In the genomic region with DNA sequence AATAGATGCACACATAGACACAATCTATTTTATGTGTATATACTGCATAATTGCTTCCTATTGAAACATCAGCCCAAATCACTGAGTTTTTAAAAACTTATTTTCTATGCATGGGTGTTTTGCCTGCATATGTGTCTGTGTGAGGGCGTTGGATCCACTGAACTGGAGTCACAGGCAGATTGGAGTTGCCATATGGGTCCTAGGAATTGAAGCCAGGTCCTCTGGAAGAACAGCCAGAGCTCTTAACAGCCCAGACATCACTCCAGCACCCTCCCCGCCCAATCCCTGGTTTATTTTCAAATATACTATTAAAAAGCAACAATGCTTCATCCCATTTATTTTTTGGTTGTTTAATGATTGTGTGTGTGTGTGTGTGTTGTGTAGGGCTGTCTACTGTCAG, we compare ENCODE assay signal across 26 mouse cellular contexts.
DNase-seq lines count a peak whose midpoint lies in the region; ATAC-seq and TF ChIP-seq lines count a peak whose summit lies in the region.
"Had no signal": no experiment of that assay in that cellular context is flagged by ENCODE, and none has a peak within 500 bp of the region (broad histone marks: within the 10 kb centered on the region; RNA-seq: fewer than 3 reads in every experiment).

No protein-coding gene starts in this region.

- no peak overlapping the region for H3K4me2 ChIP-seq in forebrain, embryonic 15.5 days (replicated peaks)
- no peak overlapping the region for H3K4me2 ChIP-seq in forebrain, embryonic 14.5 days (ENCODE audit: low read length)
- no peak overlapping the region for H3K4me2 ChIP-seq in liver, embryonic 11.5 days
- H3K4me2 ChIP-seq: intestine, embryonic 15.5 days; liver, embryonic 15.5 days; lung, embryonic 15.5 days; midbrain, embryonic 13.5 days had no signal

- no peak for TF ChIP-seq POLR2A in brain, embryonic 14.5 days (IDR thresholded peaks at IDR 0.05; ENCODE audit: borderline replicate concordance, extremely low read depth, insufficient read depth, insufficient read length, poor library complexity, severe bottlenecking)

- H3K9me3 ChIP-seq in forebrain, embryonic 15.5 days: no peaks in the 10 kb centered on the region
- H3K9me3 ChIP-seq in forebrain, embryonic 14.5 days (replicated peaks; ENCODE audit: control insufficient read depth, low read length): no peaks in the 10 kb centered on the region
- no peaks in the 10 kb centered on the region for H3K9me3 ChIP-seq in liver, embryonic 11.5 days (ENCODE audit: control insufficient read depth, low read length)
- H3K9me3 ChIP-seq: G1E; heart, embryonic 10.5 days; hindbrain, embryonic 10.5 days; intestine, embryonic 15.5 days; liver, embryonic 15.5 days; lung, embryonic 15.5 days; midbrain, embryonic 13.5 days had no signal

- peaks cover 8% of the 10 kb centered on the region; the same call in 1 of the 2 replicates for H3K36me3 ChIP-seq in forebrain, embryonic 15.5 days
- H3K36me3 ChIP-seq in forebrain, embryonic 14.5 days (ENCODE audit: control insufficient read depth, insufficient read depth, low read length): no peaks in the 10 kb centered on the region
- H3K36me3 ChIP-seq in liver, embryonic 11.5 days (ENCODE audit: control insufficient read depth, insufficient read depth, low read length): no peaks in the 10 kb centered on the region; the same call in 1 of the 2 replicates
- H3K36me3 ChIP-seq: intestine, embryonic 15.5 days; lung, embryonic 15.5 days had no signal

- TF ChIP-seq CTCF in brain, embryonic 14.5 days (IDR thresholded peaks at IDR 0.05; ENCODE audit: borderline replicate concordance, extremely low read depth, insufficient read depth, insufficient read length): no peak

- no peak overlapping the region for H3K4me3 ChIP-seq in forebrain, embryonic 15.5 days
- H3K4me3 ChIP-seq in forebrain, embryonic 14.5 days (ENCODE audit: low read depth, low read length): no peak overlapping the region
- H3K4me3 ChIP-seq in liver, embryonic 11.5 days (ENCODE audit: low read depth, low read length): no peak overlapping the region
- H3K4me3 ChIP-seq: heart, embryonic 10.5 days; hindbrain, embryonic 10.5 days; intestine, embryonic 15.5 days; liver, embryonic 15.5 days; lung, embryonic 15.5 days; megakaryocyte, embryonic 14.5 days; midbrain, embryonic 13.5 days had no signal

- H3K27ac ChIP-seq in forebrain, embryonic 15.5 days (replicated peaks): peak overlapping the region; percentile 25; the same call in 1 of the 2 replicates
- no peak overlapping the region for H3K27ac ChIP-seq in forebrain, embryonic 14.5 days (ENCODE audit: low read depth, low read length)
- no peak overlapping the region for H3K27ac ChIP-seq in liver, embryonic 11.5 days (ENCODE audit: low read depth, low read length)
- H3K27ac ChIP-seq: heart, embryonic 10.5 days; hindbrain, embryonic 10.5 days; intestine, embryonic 15.5 days; liver, embryonic 15.5 days; lung, embryonic 15.5 days; midbrain, embryonic 13.5 days; stomach, postnatal 0 days had no signal

- no peak for ATAC-seq in forebrain, embryonic 15.5 days (replicated peaks)
- ATAC-seq in forebrain, embryonic 14.5 days: no peak
- ATAC-seq in liver, embryonic 11.5 days (replicated peaks; ENCODE audit: low FRiP score): no peak
- ATAC-seq: hindbrain, embryonic 16.5 days; intestine, embryonic 15.5 days; midbrain, embryonic 13.5 days; Patski had no signal

- H3K4me1 ChIP-seq in forebrain, embryonic 15.5 days: peaks cover 7% of the 10 kb centered on the region
- H3K4me1 ChIP-seq in forebrain, embryonic 14.5 days (ENCODE audit: control insufficient read depth, insufficient read depth, low read length): no peaks in the 10 kb centered on the region; the same call in 1 of the 2 replicates
- no peaks in the 10 kb centered on the region for H3K4me1 ChIP-seq in liver, embryonic 11.5 days (replicated peaks; ENCODE audit: control insufficient read depth, insufficient read depth, low read length)
- H3K4me1 ChIP-seq: liver, embryonic 15.5 days had no signal

- no peaks in the 10 kb centered on the region for H3K27me3 ChIP-seq in forebrain, embryonic 15.5 days
- no peaks in the 10 kb centered on the region for H3K27me3 ChIP-seq in forebrain, embryonic 14.5 days (replicated peaks; ENCODE audit: control insufficient read depth, insufficient read depth, low read length)
- no peaks in the 10 kb centered on the region for H3K27me3 ChIP-seq in liver, embryonic 11.5 days (replicated peaks; ENCODE audit: control insufficient read depth, insufficient read depth, low read length)
- H3K27me3 ChIP-seq: CH12.LX; intestine, embryonic 15.5 days; liver, embryonic 15.5 days; lung, embryonic 15.5 days; megakaryocyte, embryonic 14.5 days; midbrain, embryonic 13.5 days; Patski had no signal

- no peak for DNase-seq in forebrain, embryonic 14.5 days (ENCODE audit: low spot score)
- DNase-seq in brain, embryonic 14.5 days (ENCODE audit: low read depth): peak; percentile 49
- DNase-seq in cerebellum, postnatal 25 days: peak; percentile 37 to 58
- DNase-seq in layer of hippocampus, postnatal 36 days: peak; percentile 49 to 64
- no peak for DNase-seq in thymus, postnatal 14 days
- no peak for DNase-seq in liver, embryonic 11.5 days (ENCODE audit: low spot score)
- DNase-seq: adrenal gland, adult 2 months; B cell, adult 2 months; gastrocnemius, postnatal 10 days; kidney, adult 9 months; kidney, postnatal 25 days; lung, postnatal 36 days; right cerebral cortex, postnatal 14 days had no signal

- H3K9ac ChIP-seq in forebrain, embryonic 15.5 days (replicated peaks): no peak overlapping the region
- H3K9ac ChIP-seq in forebrain, embryonic 14.5 days (ENCODE audit: low read length): no peak overlapping the region
- no peak overlapping the region for H3K9ac ChIP-seq in liver, embryonic 11.5 days (ENCODE audit: low read depth, low read length)
- H3K9ac ChIP-seq: intestine, embryonic 15.5 days; liver, embryonic 15.5 days; lung, embryonic 15.5 days; midbrain, embryonic 13.5 days had no signal

- 80% methylated on average over 2 of the region's 2 CpGs for WGBS in forebrain, embryonic 15.5 days
- WGBS in forebrain, embryonic 14.5 days: 75% methylated on average over 2 of the region's 2 CpGs
- WGBS in liver, embryonic 11.5 days: 94% methylated on average over 2 of the region's 2 CpGs

Comparison
In these comparisons a context has a peak if more than half of its experiments do, and no peak if none do; other contexts are left out.
1. DNase-seq: peak in brain, embryonic 14.5 days (single experiment), cerebellum, postnatal 25 days (2 of 2) and layer of hippocampus, postnatal 36 days (2 of 2); none in forebrain, embryonic 14.5 days (single experiment), thymus, postnatal 14 days (single experiment) and liver, embryonic 11.5 days (single experiment).